Mouse (Mus musculus): ENCODE measurements around the gene Sike1. TPM values are rescaled to one million over a fixed set of nuclear protein-coding genes. Genes with fewer than 3 reads are reported as not detected.

Gene Sike1
- polyA plus RNA-seq (2015; fragmentation: Nextera tagmentation; extraction: Ambion mirVana) = 64.5 and 70.0 TPM in 2 replicates

DNA sequence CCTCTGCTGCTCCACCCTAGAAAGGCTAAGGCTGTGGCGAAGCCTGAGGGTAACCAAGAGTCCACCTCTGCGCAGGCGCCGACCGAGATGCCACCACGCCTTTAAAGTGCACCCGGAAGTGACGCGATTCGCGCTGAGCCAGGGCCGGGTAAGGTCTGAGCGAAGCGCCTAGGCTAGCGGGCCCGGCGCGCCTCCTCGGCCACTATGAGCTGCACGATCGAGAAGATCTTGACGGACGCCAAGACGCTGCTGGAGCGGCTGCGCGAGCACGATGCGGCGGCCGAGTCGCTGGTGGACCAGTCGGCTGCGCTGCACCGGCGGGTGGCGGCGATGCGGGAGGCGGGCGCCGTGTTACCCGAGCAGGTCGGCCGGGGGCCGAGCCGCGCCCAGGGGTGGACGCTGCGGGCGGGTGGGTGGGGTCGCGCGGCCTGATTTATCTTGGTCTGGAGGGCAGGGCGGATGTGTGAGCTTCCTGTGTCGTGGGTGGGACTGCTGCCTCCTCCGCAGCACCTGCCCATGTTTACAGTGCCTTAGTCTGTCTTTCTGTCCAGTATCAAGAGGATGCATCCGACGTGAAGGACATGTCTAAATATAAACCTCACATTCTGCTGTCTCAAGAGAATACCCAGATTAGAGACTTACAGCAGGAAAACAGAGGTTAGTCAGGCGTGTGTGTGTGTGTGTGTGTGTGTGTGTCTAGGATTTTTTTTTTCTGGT, at the start of gene Sike1:
Sike1 (plus strand) TSS at position 104 of the 717 bp plus-strand sequence.
- Histone ChIP-seq H3K4me1 (peaks cover 29% of the 10 kb centered on the region), H3K27ac (replicated peaks) (peak within 1 kb of the TSS; percentile 94), H3K9ac (peak within 1 kb of the TSS; percentile 88), H3K9me3 (peaks cover 3% of the 10 kb centered on the region; the same call in 1 of the 2 replicates), H3K36me3 (peaks cover 36% of the 10 kb centered on the region), H3K4me2 (peak within 1 kb of the TSS; percentile 75), H3K27me3 (replicated peaks) (no peaks in the 10 kb centered on the region), H3K4me3 (peak within 1 kb of the TSS; percentile 69)
- peak; percentile 95 for ATAC-seq (ENCODE audit: extremely low read depth, insufficient number of reproducible peaks, low FRiP score, low TSS enrichment)
- WGBS = under 1% methylated on average over 60 of the region's 60 CpGs

DNA sequence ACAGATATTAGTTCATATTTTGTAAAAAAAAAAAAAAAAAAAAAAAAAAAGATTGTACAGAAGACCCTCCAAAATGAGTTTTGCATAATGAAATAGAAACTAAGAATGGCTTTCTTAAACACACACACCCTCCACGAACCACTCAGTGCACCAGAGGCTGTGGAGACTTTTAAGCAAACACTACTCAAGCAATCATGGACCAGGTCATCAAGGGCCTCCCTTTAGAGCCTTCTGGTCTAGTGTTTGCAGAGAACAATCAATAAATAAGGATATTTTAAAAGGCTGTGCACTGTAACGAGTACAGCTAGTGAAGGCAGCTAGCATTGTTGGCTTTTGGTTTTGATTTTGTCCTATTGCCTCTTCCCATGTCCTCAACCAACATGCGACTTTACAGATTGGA, 49.2 kb upstream of the Sike1 start:
- WGBS = 78% methylated on average over 3 of the region's 3 CpGs
- Histone ChIP-seq H3K27ac (replicated peaks) (no peak overlapping the region), H3K4me2 (no peak overlapping the region), H3K4me1 (no peaks in the 10 kb centered on the region), H3K9me3 (no peaks in the 10 kb centered on the region), H3K36me3 (no peaks in the 10 kb centered on the region), H3K9ac (no peak overlapping the region), H3K4me3 (no peak overlapping the region), H3K27me3 (replicated peaks) (no peaks in the 10 kb centered on the region)
- no peak for ATAC-seq (ENCODE audit: extremely low read depth, insufficient number of reproducible peaks, low FRiP score, low TSS enrichment)

DNA sequence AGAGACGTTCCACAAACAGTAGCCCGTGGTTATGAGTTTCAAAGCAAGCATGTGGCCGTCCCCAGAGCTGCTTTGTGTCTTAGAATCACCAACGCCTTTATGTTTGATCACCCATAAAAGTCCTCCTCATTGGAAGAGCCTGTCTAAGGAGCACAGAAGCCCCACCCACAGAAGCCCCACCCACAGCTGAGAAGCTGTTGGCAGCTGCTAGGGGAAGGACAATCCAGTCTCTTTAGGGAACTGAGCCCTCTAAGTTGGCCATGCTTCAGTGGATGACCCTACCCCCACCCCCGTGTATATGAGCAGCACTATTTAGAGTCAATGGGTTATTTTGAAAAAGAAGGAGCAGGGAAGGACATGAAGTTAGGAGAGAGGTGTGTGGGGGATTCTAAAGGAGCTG, 48.6 kb upstream of the Sike1 start:
- Histone ChIP-seq H3K9me3 (no peaks in the 10 kb centered on the region), H3K4me2 (no peak overlapping the region), H3K27ac (replicated peaks) (no peak overlapping the region), H3K27me3 (replicated peaks) (no peaks in the 10 kb centered on the region), H3K4me3 (no peak overlapping the region), H3K4me1 (no peaks in the 10 kb centered on the region), H3K36me3 (no peaks in the 10 kb centered on the region), H3K9ac (no peak overlapping the region)
- no peak for ATAC-seq (ENCODE audit: extremely low read depth, insufficient number of reproducible peaks, low FRiP score, low TSS enrichment)
- 69% methylated on average over 5 of the region's 5 CpGs for WGBS

DNA sequence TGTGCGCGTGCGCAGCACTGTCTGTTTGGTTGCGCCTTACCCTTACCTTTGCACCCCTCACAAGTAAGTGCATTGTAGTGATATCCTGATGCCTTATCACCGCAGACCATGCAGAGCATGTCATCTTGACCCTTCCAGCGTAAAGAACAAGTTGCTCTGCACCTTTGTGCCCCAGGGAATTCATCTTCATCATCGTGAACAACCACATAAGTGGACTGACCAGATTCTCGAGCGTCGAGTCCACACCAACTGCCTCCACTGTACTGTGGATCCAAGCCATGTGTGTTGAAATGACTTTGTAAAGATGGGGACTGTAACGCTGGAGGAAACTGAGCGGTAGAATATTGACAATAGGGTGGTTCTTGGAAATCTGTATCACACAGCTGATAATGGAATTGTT, 41.0 kb upstream of the Sike1 start:
- Histone ChIP-seq H3K9ac (no peak overlapping the region), H3K27me3 (replicated peaks) (no peaks in the 10 kb centered on the region), H3K4me2 (no peak overlapping the region), H3K4me1 (no peaks in the 10 kb centered on the region), H3K27ac (replicated peaks) (no peak overlapping the region), H3K9me3 (no peaks in the 10 kb centered on the region), H3K36me3 (no peaks in the 10 kb centered on the region), H3K4me3 (no peak overlapping the region)
- no peak for ATAC-seq (ENCODE audit: extremely low read depth, insufficient number of reproducible peaks, low FRiP score, low TSS enrichment)
- 87% methylated on average over 12 of the region's 12 CpGs for WGBS

DNA sequence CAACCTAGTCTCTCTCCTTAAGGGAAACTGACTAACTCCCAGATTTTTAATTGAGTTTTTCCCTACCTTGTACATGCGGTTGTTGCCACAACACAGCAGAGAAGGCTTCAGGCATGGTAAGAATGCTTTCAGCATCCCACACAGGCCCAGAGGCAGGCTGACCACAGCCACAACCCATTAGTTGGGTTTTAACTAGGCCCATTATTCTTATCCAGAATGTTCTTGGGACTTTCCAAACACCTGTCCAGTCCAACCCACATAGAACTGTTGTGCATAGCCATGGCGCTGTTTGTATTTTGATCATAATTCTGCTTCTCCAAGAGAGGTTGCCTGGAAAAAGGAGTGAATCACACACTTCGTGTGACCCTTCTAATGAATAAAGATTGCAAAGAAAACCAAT, 40.4 kb upstream of the Sike1 start:
- H3K36me3 ChIP-seq = no peaks in the 10 kb centered on the region
- ATAC-seq (ENCODE audit: extremely low read depth, insufficient number of reproducible peaks, low FRiP score, low TSS enrichment) = no peak
- H3K27me3 ChIP-seq (replicated peaks) = no peaks in the 10 kb centered on the region
- H3K27ac ChIP-seq (replicated peaks) = no peak overlapping the region
- no peak overlapping the region for H3K4me3 ChIP-seq
- WGBS = 77% methylated on average over 3 of the region's 3 CpGs
- H3K9ac ChIP-seq = no peak overlapping the region
- no peaks in the 10 kb centered on the region for H3K4me1 ChIP-seq
- no peak overlapping the region for H3K4me2 ChIP-seq
- no peaks in the 10 kb centered on the region for H3K9me3 ChIP-seq

DNA sequence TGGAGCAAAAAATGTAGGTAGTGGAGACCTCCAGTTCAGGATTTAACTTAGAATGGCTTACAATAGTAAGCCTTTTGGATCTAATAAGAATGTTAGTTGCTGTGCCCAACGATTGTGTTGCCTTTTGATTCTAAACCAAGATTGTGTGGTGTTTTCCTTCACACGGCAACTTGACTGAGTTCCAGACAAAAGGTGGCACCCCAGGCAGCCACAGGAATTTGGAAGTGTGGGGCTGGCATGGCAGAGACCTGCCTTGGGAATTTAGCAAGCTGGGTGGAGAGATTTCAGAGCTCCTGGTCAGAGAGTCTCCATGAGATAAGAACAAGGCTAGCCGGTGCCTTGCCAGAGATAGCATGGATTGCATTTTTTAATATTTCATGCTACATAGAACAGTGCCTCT, 39.9 kb upstream of the Sike1 start:
- H3K27ac ChIP-seq (replicated peaks) = no peak overlapping the region
- no peak overlapping the region for H3K4me3 ChIP-seq
- no peaks in the 10 kb centered on the region for H3K36me3 ChIP-seq
- no peak for ATAC-seq (ENCODE audit: extremely low read depth, insufficient number of reproducible peaks, low FRiP score, low TSS enrichment)
- H3K27me3 ChIP-seq (replicated peaks) = no peaks in the 10 kb centered on the region
- no peak overlapping the region for H3K9ac ChIP-seq
- no peaks in the 10 kb centered on the region for H3K9me3 ChIP-seq
- 21% methylated on average over 3 of the region's 3 CpGs for WGBS
- H3K4me1 ChIP-seq = no peaks in the 10 kb centered on the region
- no peak overlapping the region for H3K4me2 ChIP-seq

DNA sequence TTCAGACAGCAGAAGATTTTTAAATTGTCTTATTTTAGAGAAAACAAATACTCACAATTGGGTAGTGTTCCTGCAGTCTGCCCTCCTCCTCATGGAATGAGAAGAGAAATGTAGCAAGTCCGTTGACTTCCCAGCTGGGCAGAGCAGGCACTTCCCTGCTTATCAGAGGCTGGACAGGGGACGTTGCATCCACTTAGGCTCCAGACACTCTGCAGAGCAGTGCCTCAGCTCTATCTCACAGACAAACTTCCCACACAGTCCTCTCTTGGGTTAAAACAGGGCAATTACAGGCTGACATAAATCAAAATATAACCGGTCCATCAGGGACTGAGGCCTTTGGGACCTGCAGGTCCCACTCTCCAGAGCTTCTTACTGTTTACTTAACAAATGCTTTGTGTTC, 31.5 kb upstream of the Sike1 start, which contains the start of gene Nr1h5:
Nr1h5 (minus strand) TSS at position 101 of the 400 bp plus-strand sequence.
- Histone ChIP-seq H3K9ac (no peak within 1 kb of the TSS), H3K9me3 (no peaks in the 10 kb centered on the region), H3K4me2 (no peak within 1 kb of the TSS), H3K4me3 (no peak within 1 kb of the TSS), H3K36me3 (no peaks in the 10 kb centered on the region), H3K4me1 (peaks cover 5% of the 10 kb centered on the region; the same call in 1 of the 2 replicates), H3K27ac (replicated peaks) (no peak within 1 kb of the TSS), H3K27me3 (replicated peaks) (no peaks in the 10 kb centered on the region)
- 8% methylated on average over 3 of the region's 3 CpGs for WGBS
- no peak for ATAC-seq (ENCODE audit: extremely low read depth, insufficient number of reproducible peaks, low FRiP score, low TSS enrichment)

DNA sequence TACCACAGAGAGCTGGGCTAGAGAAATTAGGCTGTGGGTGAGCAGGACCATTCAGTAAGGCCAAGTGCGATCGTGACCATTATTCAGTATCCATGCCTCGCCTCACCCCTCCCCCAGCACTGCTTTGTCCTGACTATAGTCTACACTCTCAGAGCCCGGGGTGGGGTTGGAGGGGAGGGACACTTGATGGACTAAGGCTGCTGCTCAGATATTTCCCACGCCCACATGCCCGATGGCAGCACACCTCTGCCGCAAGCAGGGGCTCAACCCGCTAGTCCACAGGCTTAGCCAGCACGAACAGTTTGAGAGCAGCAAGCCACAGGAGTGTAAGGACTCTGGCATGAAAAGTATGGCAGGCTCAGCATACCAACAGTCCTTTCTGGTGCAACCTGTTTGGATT, 25.4 kb upstream of the Sike1 start:
- H3K9me3 ChIP-seq = no peaks in the 10 kb centered on the region
- WGBS = 69% methylated on average over 9 of the region's 9 CpGs
- H3K4me1 ChIP-seq = 0 out of 2 replicates have a peak, but pooled peaks cover 3% of the 10 kb centered on the region
- H3K9ac ChIP-seq = no peak overlapping the region
- H3K36me3 ChIP-seq = no peaks in the 10 kb centered on the region
- H3K4me2 ChIP-seq = no peak overlapping the region
- no peak for ATAC-seq (ENCODE audit: extremely low read depth, insufficient number of reproducible peaks, low FRiP score, low TSS enrichment)
- H3K4me3 ChIP-seq = no peak overlapping the region
- H3K27ac ChIP-seq (replicated peaks) = no peak overlapping the region
- no peaks in the 10 kb centered on the region for H3K27me3 ChIP-seq (replicated peaks)

DNA sequence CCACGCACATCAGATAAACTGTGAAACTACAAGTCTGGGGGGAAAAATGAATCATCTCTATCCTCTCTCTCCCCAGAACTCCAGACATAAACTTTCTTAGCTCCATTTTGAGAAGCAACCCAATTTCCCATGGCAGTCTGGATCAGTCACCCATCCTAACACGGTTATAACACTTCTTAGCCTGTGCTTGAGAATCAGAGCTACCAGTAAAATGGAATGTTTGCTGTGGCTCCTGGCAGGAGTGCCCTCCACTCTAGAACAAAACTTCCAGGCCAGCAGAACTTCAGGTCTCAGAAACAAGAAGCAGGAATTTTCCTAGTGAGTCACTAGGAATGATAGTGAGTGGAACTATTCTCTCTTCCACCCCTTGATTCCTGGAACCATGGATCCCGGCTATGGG, 25.0 kb upstream of the Sike1 start:
- Histone ChIP-seq H3K27ac (replicated peaks) (no peak overlapping the region), H3K4me1 (0 out of 2 replicates have a peak, but pooled peaks cover 3% of the 10 kb centered on the region), H3K9me3 (no peaks in the 10 kb centered on the region), H3K27me3 (replicated peaks) (no peaks in the 10 kb centered on the region), H3K36me3 (no peaks in the 10 kb centered on the region), H3K4me3 (no peak overlapping the region), H3K4me2 (no peak overlapping the region), H3K9ac (no peak overlapping the region)
- no peak for ATAC-seq (ENCODE audit: extremely low read depth, insufficient number of reproducible peaks, low FRiP score, low TSS enrichment)
- 72% methylated on average over 3 of the region's 3 CpGs for WGBS

DNA sequence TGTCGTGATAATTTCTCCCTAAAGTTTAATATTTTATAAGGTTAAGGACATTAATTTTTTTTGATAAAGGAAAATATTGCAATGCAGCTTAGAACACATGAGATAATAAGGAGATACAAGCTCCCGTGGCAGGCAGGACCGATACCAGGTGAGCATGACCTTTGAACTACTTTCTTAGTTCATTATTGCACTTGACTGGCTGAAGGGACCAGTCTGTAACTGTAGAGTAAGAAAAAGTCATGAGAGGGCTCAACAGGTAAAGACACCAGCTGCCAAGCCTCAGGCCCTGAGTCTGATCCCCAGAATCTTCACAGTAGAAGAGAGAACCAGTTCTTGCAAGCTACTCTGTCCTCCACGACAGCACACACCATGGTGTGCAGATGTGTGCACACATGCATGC, 18.6 kb upstream of the Sike1 start:
- H3K9me3 ChIP-seq = no peaks in the 10 kb centered on the region
- H3K36me3 ChIP-seq = no peaks in the 10 kb centered on the region
- H3K4me3 ChIP-seq = no peak overlapping the region
- H3K4me2 ChIP-seq = no peak overlapping the region
- 0 out of 2 replicates have a peak, but pooled peaks cover 6% of the 10 kb centered on the region for H3K4me1 ChIP-seq
- H3K27me3 ChIP-seq (replicated peaks) = no peaks in the 10 kb centered on the region
- no peak for ATAC-seq (ENCODE audit: extremely low read depth, insufficient number of reproducible peaks, low FRiP score, low TSS enrichment)
- H3K27ac ChIP-seq (replicated peaks) = no peak overlapping the region
- 76% methylated on average over 4 of the region's 4 CpGs for WGBS
- H3K9ac ChIP-seq = no peak overlapping the region

DNA sequence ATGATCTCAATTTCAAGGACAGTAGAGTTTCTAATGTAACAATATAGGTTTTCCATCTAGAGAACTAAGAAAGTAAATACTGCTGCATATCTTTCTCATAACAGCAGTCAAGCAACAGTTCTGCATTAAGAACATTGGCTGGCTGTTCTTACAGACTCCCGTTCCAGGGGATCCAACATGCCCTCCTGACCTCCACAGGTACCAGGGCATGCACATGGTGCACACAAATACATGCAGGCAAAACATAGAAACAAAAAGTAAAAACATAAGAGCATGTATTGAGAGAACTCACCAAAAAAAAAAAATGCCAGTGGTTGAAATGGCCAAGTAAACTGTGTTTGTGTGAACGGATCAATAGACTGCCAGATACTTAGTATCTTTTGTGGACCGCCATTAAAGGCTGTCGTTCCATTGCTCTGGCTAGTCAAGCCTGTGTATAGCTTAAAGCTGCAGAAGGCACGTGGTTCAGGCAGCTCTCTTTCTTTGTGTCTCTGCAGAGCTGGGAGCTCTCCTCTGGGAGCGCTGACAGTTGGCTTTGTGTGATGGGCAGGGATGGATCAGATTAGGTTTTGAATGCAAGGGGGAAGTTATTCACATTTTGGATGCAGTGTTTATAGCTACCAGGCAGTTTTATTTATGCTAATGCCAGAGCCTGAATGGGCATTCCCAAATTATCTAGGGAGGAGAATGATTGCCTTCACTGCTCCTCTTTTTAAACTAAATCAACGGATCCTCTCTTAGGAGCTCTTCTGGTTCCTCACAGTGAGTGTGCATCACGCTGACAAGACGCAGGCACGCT, 15.8 kb upstream of the Sike1 start:
- Histone ChIP-seq H3K4me2 (peak overlapping the region; percentile 38), H3K4me3 (no peak overlapping the region), H3K27ac (replicated peaks) (no peak overlapping the region), H3K4me1 (0 out of 2 replicates have a peak, but pooled peaks cover 6% of the 10 kb centered on the region), H3K36me3 (no peaks in the 10 kb centered on the region), H3K9me3 (no peaks in the 10 kb centered on the region), H3K27me3 (replicated peaks) (no peaks in the 10 kb centered on the region), H3K9ac (no peak overlapping the region)
- WGBS = 33% methylated on average over 10 of the region's 10 CpGs
- ATAC-seq (ENCODE audit: extremely low read depth, insufficient number of reproducible peaks, low FRiP score, low TSS enrichment) = no peak
